13 mouse cellular contexts compared by ENCODE assay signal in genomic region chr19:6392743-6393393, GRCm38 (mm10). TPM values are rescaled to one million over a fixed set of nuclear protein-coding genes. Genes with fewer than 3 reads are reported as not detected.
A peak's percentile ranks its signal among the peaks of the same experiment; 100 is the strongest.
DNase-seq lines count a peak whose midpoint lies in the region; ATAC-seq and TF ChIP-seq lines count a peak whose summit lies in the region.
"Had no signal": no experiment of that assay in that cellular context is flagged by ENCODE, and none has a peak within 500 bp of the region (broad histone marks: within the 10 kb centered on the region; RNA-seq: fewer than 3 reads in every experiment).

No protein-coding gene starts in this region.

- DNase-seq in gastrocnemius, adult 2 months = peak; percentile 71
- no peak for DNase-seq in gastrocnemius, postnatal 25 days
- no peak for DNase-seq in liver, postnatal 0 days
- no peak for DNase-seq in liver, embryonic 11.5 days (ENCODE audit: low spot score)
- DNase-seq in cerebellum, adult 9-10 months = no peak
- no peak for DNase-seq in layer of hippocampus, adult 11-12 months (ENCODE audit: low spot score)
- DNase-seq: embryo, embryonic 11 days; lung, postnatal 36 days had no signal

- peak; percentile 70 for TF ChIP-seq CTCF in gastrocnemius, adult 2 months (IDR thresholded peaks at IDR 0.05)
- TF ChIP-seq CTCF in liver, postnatal 0 days (IDR thresholded peaks at IDR 0.05; ENCODE audit: low read depth) = peak; percentile 55
- TF ChIP-seq CTCF in E14TG2a.4 (conservative IDR thresholded peaks at IDR 0.05; ENCODE audit: low read length) = peak; percentile 84

- peak overlapping the region; percentile 71 for H3K4me3 ChIP-seq in gastrocnemius, adult 2 months
- no peak overlapping the region for H3K4me3 ChIP-seq in liver, postnatal 0 days (ENCODE audit: low read depth, low read length)
- H3K4me3 ChIP-seq in liver, embryonic 11.5 days (ENCODE audit: low read depth, low read length) = no peak overlapping the region
- no peak overlapping the region for H3K4me3 ChIP-seq in E14TG2a.4 (replicated peaks; ENCODE audit: low read length)
- H3K4me3 ChIP-seq: heart, embryonic 15.5 days; limb, embryonic 10.5 days; myocyte had no signal

- no peak overlapping the region for H3K9ac ChIP-seq in liver, postnatal 0 days (replicated peaks)
- H3K9ac ChIP-seq in liver, embryonic 11.5 days (ENCODE audit: low read depth, low read length) = no peak overlapping the region
- H3K9ac ChIP-seq: heart, embryonic 15.5 days had no signal

- H3K9me3 ChIP-seq in liver, postnatal 0 days (ENCODE audit: low read length) = no peaks in the 10 kb centered on the region
- H3K9me3 ChIP-seq in liver, embryonic 11.5 days (ENCODE audit: control insufficient read depth, low read length) = no peaks in the 10 kb centered on the region
- H3K9me3 ChIP-seq in E14TG2a.4 (ENCODE audit: low read length) = no peaks in the 10 kb centered on the region
- H3K9me3 ChIP-seq: heart, embryonic 15.5 days; limb, embryonic 10.5 days had no signal

- H3K27ac ChIP-seq in gastrocnemius, adult 2 months = peak overlapping the region; percentile 58
- H3K27ac ChIP-seq in liver, postnatal 0 days (ENCODE audit: low read depth) = no peak overlapping the region
- no peak overlapping the region for H3K27ac ChIP-seq in liver, embryonic 11.5 days (ENCODE audit: low read depth, low read length)
- H3K27ac ChIP-seq: heart, embryonic 15.5 days; limb, embryonic 10.5 days had no signal

- no peaks in the 10 kb centered on the region for H3K36me3 ChIP-seq in liver, postnatal 0 days (replicated peaks; ENCODE audit: insufficient read depth, low read length)
- H3K36me3 ChIP-seq in liver, embryonic 11.5 days (ENCODE audit: control insufficient read depth, insufficient read depth, low read length) = 0 out of 2 replicates have a peak, but pooled peaks cover 2% of the 10 kb centered on the region
- no peaks in the 10 kb centered on the region for H3K36me3 ChIP-seq in E14TG2a.4 (ENCODE audit: insufficient read depth, low read length)
- H3K36me3 ChIP-seq: limb, embryonic 10.5 days had no signal

- no peak for TF ChIP-seq EP300 in liver, postnatal 0 days (IDR thresholded peaks at IDR 0.05; ENCODE audit: low read depth)

- H3K4me2 ChIP-seq in liver, postnatal 0 days (ENCODE audit: low read depth, low read length) = no peak overlapping the region
- no peak overlapping the region for H3K4me2 ChIP-seq in liver, embryonic 11.5 days
- H3K4me2 ChIP-seq: heart, embryonic 15.5 days had no signal

- peaks cover 16% of the 10 kb centered on the region for H3K4me1 ChIP-seq in liver, postnatal 0 days (ENCODE audit: insufficient read depth)
- peaks cover 7% of the 10 kb centered on the region for H3K4me1 ChIP-seq in liver, embryonic 11.5 days (replicated peaks; ENCODE audit: control insufficient read depth, insufficient read depth, low read length)
- H3K4me1 ChIP-seq in E14TG2a.4 (replicated peaks; ENCODE audit: low read depth, low read length) = peaks cover 65% of the 10 kb centered on the region

- ATAC-seq in liver, postnatal 0 days = no peak
- no peak for ATAC-seq in liver, embryonic 11.5 days (replicated peaks; ENCODE audit: low FRiP score)
- ATAC-seq in granulocyte monocyte progenitor cell, adult 5-6 weeks (replicated peaks; ENCODE audit: poor library complexity, severe bottlenecking) = peak; percentile 29

- intact Hi-C loops in gastrocnemius, adult 2 months (cut with DNase I) = no loop called here

- WGBS in liver, postnatal 0 days (ENCODE audit: insufficient replicate concordance) = 66% methylated on average over 14 of the region's 14 CpGs
- WGBS in liver, embryonic 11.5 days = 68% methylated on average over 14 of the region's 14 CpGs

- H3K27me3 ChIP-seq in liver, postnatal 0 days (ENCODE audit: insufficient read depth, low read length) = no peaks in the 10 kb centered on the region
- peaks cover 2% of the 10 kb centered on the region; the same call in 1 of the 2 replicates for H3K27me3 ChIP-seq in liver, embryonic 11.5 days (replicated peaks; ENCODE audit: control insufficient read depth, insufficient read depth, low read length)
- peaks cover 12% of the 10 kb centered on the region; the same call in 1 of the 2 replicates for H3K27me3 ChIP-seq in E14TG2a.4 (ENCODE audit: insufficient read depth, low read length)
- H3K27me3 ChIP-seq: heart, embryonic 15.5 days had no signal

RNA-seq across cellular contexts. Expression of gene Rasgrp2, which starts 6.3 kb away (rescaled TPM):
- 10 to 100 TPM; 14.9 to 24.6 TPM for total RNA-seq in gastrocnemius, adult 2 months (2021)
- total RNA-seq in gastrocnemius, postnatal 25 days (2021) = 10 to 100 TPM; 16.2 to 16.4 TPM
- 90.7 and 93.5 TPM in 2 replicates for polyA plus RNA-seq in liver, postnatal 0 days (2015; fragmentation: Nextera tagmentation; extraction: Ambion mirVana)
- polyA plus RNA-seq in liver, embryonic 11.5 days (2014; fragmentation: Nextera tagmentation; extraction: Ambion mirVana) = 97.6 and 105 TPM in 2 replicates
- 279 and 345 TPM in 2 replicates for total RNA-seq in granulocyte monocyte progenitor cell, adult 5-6 weeks (2014; fragmentation: Nextera tagmentation)
- 308 and 310 TPM in 2 replicates for total RNA-seq in granulocyte monocyte progenitor cell, adult 5-6 weeks (2017)

RNA-seq across cellular contexts. Expression of gene Pygm, which starts 8.7 kb away (rescaled TPM):
- over 10,000 TPM in 1 of 2 experiments, 1,000 to 10,000 TPM in 1; 6,181 to 10,031 TPM for total RNA-seq in gastrocnemius, adult 2 months (2021)
- 1,000 to 10,000 TPM; 5,552 to 6,904 TPM for total RNA-seq in gastrocnemius, postnatal 25 days (2021)
- 2.5 and 8.9 TPM in 2 replicates for polyA plus RNA-seq in liver, postnatal 0 days (2015; fragmentation: Nextera tagmentation; extraction: Ambion mirVana)
- 1.4 and 4.3 TPM in 2 replicates for polyA plus RNA-seq in liver, embryonic 11.5 days (2014; fragmentation: Nextera tagmentation; extraction: Ambion mirVana)
- total RNA-seq in granulocyte monocyte progenitor cell, adult 5-6 weeks (2014; fragmentation: Nextera tagmentation) = 0.92 and 6.9 TPM in 2 replicates
- 0.41 TPM in 1 of 2 replicates, not detected in the other for total RNA-seq in granulocyte monocyte progenitor cell, adult 5-6 weeks (2017)

RNA-seq across cellular contexts. Expression of gene Nrxn2, which starts 25.7 kb away (rescaled TPM):
- total RNA-seq in gastrocnemius, adult 2 months (2021) = 1 to 10 TPM in 1 of 2 experiments, under 1 TPM in 1; 0.77 to 2.0 TPM
- total RNA-seq in gastrocnemius, postnatal 25 days (2021) = 1 to 10 TPM in 1 of 2 experiments, under 1 TPM in 1; 0.91 to 1.4 TPM
- 0.96 and 0.97 TPM in 2 replicates for polyA plus RNA-seq in liver, postnatal 0 days (2015; fragmentation: Nextera tagmentation; extraction: Ambion mirVana)
- polyA plus RNA-seq in liver, embryonic 11.5 days (2014; fragmentation: Nextera tagmentation; extraction: Ambion mirVana) = 1.1 and 1.6 TPM in 2 replicates
- not detected in 2 replicates for total RNA-seq in granulocyte monocyte progenitor cell, adult 5-6 weeks (2014; fragmentation: Nextera tagmentation)
- total RNA-seq in granulocyte monocyte progenitor cell, adult 5-6 weeks (2017) = not detected in 2 replicates

RNA-seq across cellular contexts. Expression of gene Sf1, which starts 29.4 kb away (rescaled TPM):
- 10 to 100 TPM; 95.2 to 98.6 TPM for total RNA-seq in gastrocnemius, adult 2 months (2021)
- 10 to 100 TPM; 65.5 to 75.2 TPM for total RNA-seq in gastrocnemius, postnatal 25 days (2021)
- polyA plus RNA-seq in liver, postnatal 0 days (2015; fragmentation: Nextera tagmentation; extraction: Ambion mirVana) = 34.6 and 35.7 TPM in 2 replicates
- polyA plus RNA-seq in liver, embryonic 11.5 days (2014; fragmentation: Nextera tagmentation; extraction: Ambion mirVana) = 194 and 203 TPM in 2 replicates
- 286 and 301 TPM in 2 replicates for total RNA-seq in granulocyte monocyte progenitor cell, adult 5-6 weeks (2014; fragmentation: Nextera tagmentation)
- 187 and 209 TPM in 2 replicates for total RNA-seq in granulocyte monocyte progenitor cell, adult 5-6 weeks (2017)

RNA-seq across cellular contexts. Expression of gene Map4k2, which starts 51.9 kb away (rescaled TPM):
- 10 to 100 TPM; 13.1 to 14.2 TPM for total RNA-seq in gastrocnemius, adult 2 months (2021)
- total RNA-seq in gastrocnemius, postnatal 25 days (2021) = 10 to 100 TPM in 1 of 2 experiments, 1 to 10 TPM in 1; 9.2 to 14.6 TPM
- 5.6 and 5.7 TPM in 2 replicates for polyA plus RNA-seq in liver, postnatal 0 days (2015; fragmentation: Nextera tagmentation; extraction: Ambion mirVana)
- polyA plus RNA-seq in liver, embryonic 11.5 days (2014; fragmentation: Nextera tagmentation; extraction: Ambion mirVana) = 12.9 and 14.2 TPM in 2 replicates
- total RNA-seq in granulocyte monocyte progenitor cell, adult 5-6 weeks (2014; fragmentation: Nextera tagmentation) = 50.7 and 54.7 TPM in 2 replicates
- 26.1 and 30.6 TPM in 2 replicates for total RNA-seq in granulocyte monocyte progenitor cell, adult 5-6 weeks (2017)

Comparison
In these comparisons a context has a peak if more than half of its experiments do, and no peak if none do; other contexts are left out.
1. RNA of gene Rasgrp2, which starts 6.3 kb away (total RNA-seq): 279 to 345 TPM in granulocyte monocyte progenitor cell, adult 5-6 weeks; 14.9 to 24.6 TPM in gastrocnemius, adult 2 months and 16.2 to 16.4 TPM in gastrocnemius, postnatal 25 days; every median in the first group is over 10 times any median in the second.
2. RNA of gene Pygm, which starts 8.7 kb away (total RNA-seq): 6,181 to 10,031 TPM in gastrocnemius, adult 2 months and 5,552 to 6,904 TPM in gastrocnemius, postnatal 25 days; 0.41 to 6.9 TPM in granulocyte monocyte progenitor cell, adult 5-6 weeks; every median in the first group is over 100 times any median in the second.
3. Peak in every context shown above with its lines, with median percentiles within 50 percentile points of each other: CTCF ChIP-seq.